Mouse (Mus musculus) intestine, embryonic 14.5 days (tissue): ENCODE results near the gene Rgs6. TPM values are rescaled to one million over a fixed set of nuclear protein-coding genes. Genes with fewer than 3 reads are reported as not detected.

Experiments used
- ATAC-seq: fragments of 200-750 bp; cut with Nextera tagmentation; replicated peaks from 2 replicates; pipeline ENCODE4 v1.8.0; 2017; ENCODE audit warnings: low read depth, moderate number of reproducible peaks, moderate TSS enrichment, moderate library complexity; ENCODE audit not compliant: low FRiP score, low TSS enrichment
- DNase-seq: peaks from one replicate; pipeline ENCODE4 v3.0.0-alpha.2; 2018; ENCODE audit warnings: low spot score
- H3K27ac ChIP-seq: fragments of 300-500 bp; sonication (generic); 2 replicates; pipeline ENCODE4 v1.5.1; 2014; ENCODE audit warnings: low read depth, mild to moderate bottlenecking, control low read depth
- H3K27me3 ChIP-seq: fragments of 300-500 bp; sonication (generic); replicated peaks from 2 replicates; pipeline ENCODE4 v1.6.1; 2014; ENCODE audit warnings: low read length, control low read depth; ENCODE audit not compliant: control insufficient read depth, insufficient read depth
- H3K36me3 ChIP-seq: fragments of 300-500 bp; sonication (generic); 2 replicates; pipeline ENCODE4 v1.6.1; 2014; ENCODE audit warnings: low read length, control low read depth; ENCODE audit not compliant: control insufficient read depth, insufficient read depth
- H3K4me1 ChIP-seq: fragments of 300-500 bp; sonication (generic); replicated peaks from 2 replicates; pipeline ENCODE4 v1.6.1; 2014; ENCODE audit warnings: low read length, control low read depth, mixed read lengths; ENCODE audit not compliant: control insufficient read depth, insufficient read depth
- H3K4me2 ChIP-seq: fragments of 300-500 bp; sonication (generic); 2 replicates; pipeline ENCODE4 v1.6.1; 2014; ENCODE audit warnings: low read length
- H3K4me3 ChIP-seq: fragments of 300-500 bp; sonication (generic); 2 replicates; pipeline ENCODE4 v1.5.1; 2014; ENCODE audit warnings: low read depth, low read length, control low read depth, mixed read lengths
- H3K9ac ChIP-seq: fragments of 300-500 bp; sonication (generic); 2 replicates; pipeline ENCODE4 v1.6.1; 2014; ENCODE audit warnings: mild to moderate bottlenecking, low read length
- H3K9me3 ChIP-seq: fragments of 300-500 bp; sonication (generic); 2 replicates; pipeline ENCODE4 v1.6.1; 2016; ENCODE audit warnings: low read length, control low read depth; ENCODE audit not compliant: control insufficient read depth
- WGBS: fragments of 180-500 bp; shearing (Covaris S2); extraction: QIAGEN DNeasy Blood & Tissue Kit; methylation state at CpG from one replicate; pipeline ENCODE4 v1.1.7; 2014; 5-methylcytosine and 5-hydroxymethylcytosine counted together
- polyA plus RNA-seq: library from polyadenylated mRNA; unstranded; fragments of >200 nt; fragmentation: Nextera tagmentation; extraction: Ambion mirVana; gene quantifications from 2 replicates; pipeline ENCODE4 v1.2.1, GENCODE M21; 2014

Gene Rgs6
- polyA plus RNA-seq, 1 experiment from 2014 or later = 1.9 TPM

DNA sequence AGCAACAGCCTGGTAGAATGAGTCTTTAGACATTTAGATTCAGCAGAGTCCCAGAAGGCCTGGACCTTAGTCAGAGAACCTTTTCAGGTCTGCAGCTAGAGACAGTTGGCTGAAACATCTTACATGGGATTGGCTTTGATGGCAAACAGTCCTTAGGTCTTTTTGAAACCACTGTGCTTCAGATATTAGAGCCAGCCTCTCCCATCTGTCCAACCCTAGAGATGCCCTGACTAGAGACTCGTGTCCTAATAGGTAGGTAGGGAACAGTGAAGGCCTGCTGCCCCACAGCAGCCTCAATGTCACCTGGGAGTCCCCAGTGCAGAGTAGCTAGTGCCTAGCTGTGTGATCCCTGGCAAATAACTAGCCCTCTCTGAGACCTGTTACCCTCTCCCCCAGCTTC, 555.5 kb downstream of the Rgs6 start:
- no peak overlapping the region for H3K4me2 ChIP-seq
- WGBS = 71% methylated on average over 1 of the region's 1 CpGs
- no peak for DNase-seq
- H3K27me3 ChIP-seq = no peaks in the 10 kb centered on the region
- no peak for ATAC-seq
- no peaks in the 10 kb centered on the region for H3K9me3 ChIP-seq
- H3K27ac ChIP-seq = no peak overlapping the region
- no peaks in the 10 kb centered on the region for H3K36me3 ChIP-seq
- no peak overlapping the region for H3K4me3 ChIP-seq
- no peak overlapping the region for H3K9ac ChIP-seq
- H3K4me1 ChIP-seq = no peaks in the 10 kb centered on the region

DNA sequence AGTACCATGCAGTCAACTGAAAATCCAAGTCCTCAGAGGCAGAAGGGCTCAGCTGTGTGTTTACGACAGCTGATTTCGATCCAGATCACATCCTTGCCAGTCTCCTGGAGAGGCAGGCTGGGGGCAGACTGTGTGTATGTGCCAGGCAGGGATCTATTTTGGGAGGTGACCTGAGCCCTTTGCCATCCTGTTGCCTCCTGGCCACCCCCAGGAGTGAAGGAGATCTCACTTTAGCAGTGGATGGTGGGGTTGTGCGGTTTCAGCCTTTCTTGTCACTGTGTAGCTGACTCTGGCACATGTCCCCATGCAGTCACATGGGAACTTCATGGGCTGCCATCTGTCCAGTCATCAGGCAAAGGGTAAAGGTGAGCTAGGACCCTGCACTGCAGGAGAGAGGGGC, 557.0 kb downstream of the Rgs6 start:
- Histone ChIP-seq H3K27ac (no peak overlapping the region), H3K27me3 (no peaks in the 10 kb centered on the region), H3K36me3 (no peaks in the 10 kb centered on the region), H3K4me1 (no peaks in the 10 kb centered on the region), H3K4me3 (no peak overlapping the region), H3K9ac (no peak overlapping the region), H3K9me3 (no peaks in the 10 kb centered on the region), H3K4me2 (no peak overlapping the region)
- no peak for DNase-seq
- 86% methylated on average over 3 of the region's 3 CpGs for WGBS
- ATAC-seq = no peak

DNA sequence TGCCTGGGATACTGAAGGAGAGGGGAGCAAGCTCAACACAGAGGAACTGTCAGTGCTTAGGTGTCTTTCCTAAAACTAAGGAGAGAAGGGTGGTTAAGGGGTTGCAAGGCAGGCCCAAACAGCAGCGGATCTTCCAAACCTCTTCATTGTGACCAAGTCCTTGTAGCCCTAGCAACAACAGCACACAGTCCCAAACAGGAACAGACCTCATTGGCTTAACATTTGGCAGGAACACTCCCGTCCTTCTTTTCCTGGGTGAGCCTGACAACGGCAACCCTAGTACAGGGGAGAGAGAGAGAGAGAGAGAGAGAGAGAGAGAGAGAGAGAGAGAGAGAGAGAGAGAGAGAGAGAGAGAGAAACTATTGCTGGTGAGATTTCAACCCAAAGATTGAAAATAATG, 557.8 kb downstream of the Rgs6 start:
- H3K36me3 ChIP-seq = no peaks in the 10 kb centered on the region
- no peaks in the 10 kb centered on the region for H3K27me3 ChIP-seq
- H3K4me1 ChIP-seq = no peaks in the 10 kb centered on the region
- H3K4me2 ChIP-seq = no peak overlapping the region
- no peak overlapping the region for H3K4me3 ChIP-seq
- H3K9me3 ChIP-seq = no peaks in the 10 kb centered on the region
- H3K27ac ChIP-seq = no peak overlapping the region
- DNase-seq (no peak), ATAC-seq (no peak)
- WGBS = 64% methylated on average over 3 of the region's 3 CpGs
- no peak overlapping the region for H3K9ac ChIP-seq

DNA sequence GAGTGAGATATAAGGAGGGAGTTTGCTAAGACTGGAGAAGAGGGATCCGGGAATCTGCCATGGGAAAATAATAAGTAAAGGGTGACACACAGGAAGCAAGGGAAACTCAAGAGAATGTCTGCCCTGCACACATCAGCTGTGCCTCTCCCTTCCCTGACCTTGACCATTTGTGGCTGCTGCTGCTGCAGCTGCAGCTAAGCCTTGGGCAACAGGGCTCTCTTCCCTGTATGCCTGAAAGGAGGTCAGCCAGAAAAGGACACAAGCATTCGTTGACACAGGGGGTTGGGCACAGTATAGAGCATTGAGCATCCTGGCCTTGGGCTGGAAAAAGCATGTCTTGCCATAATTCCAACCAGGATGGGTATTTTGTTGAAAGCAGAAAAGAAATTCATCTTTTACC, 558.8 kb downstream of the Rgs6 start:
- Histone ChIP-seq H3K9me3 (no peaks in the 10 kb centered on the region), H3K4me2 (no peak overlapping the region), H3K27me3 (no peaks in the 10 kb centered on the region), H3K9ac (no peak overlapping the region), H3K4me1 (no peaks in the 10 kb centered on the region), H3K4me3 (no peak overlapping the region), H3K27ac (no peak overlapping the region), H3K36me3 (no peaks in the 10 kb centered on the region)
- WGBS = 66% methylated on average over 2 of the region's 2 CpGs
- no peak for DNase-seq
- no peak for ATAC-seq

DNA sequence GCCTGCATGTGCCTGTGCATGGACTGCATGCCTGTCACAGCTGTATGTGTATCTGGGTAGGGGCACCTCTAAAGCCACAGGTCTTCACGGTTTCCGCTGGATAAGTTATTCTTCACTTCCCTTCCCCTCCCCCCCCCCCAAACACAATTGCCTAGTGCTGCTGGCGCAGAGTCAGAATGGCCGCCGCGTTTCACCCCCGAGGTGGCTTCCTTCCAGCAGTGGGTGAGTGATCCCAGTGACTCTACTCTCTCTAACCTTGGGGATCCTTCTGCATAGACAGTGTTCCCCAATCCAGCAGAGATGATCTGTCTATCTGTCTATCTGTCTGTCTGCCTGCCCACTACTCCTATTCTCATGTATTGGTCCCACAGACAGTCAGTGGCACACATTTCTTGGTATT, 561.9 kb downstream of the Rgs6 start:
- H3K27ac ChIP-seq = no peak overlapping the region
- H3K9me3 ChIP-seq = no peaks in the 10 kb centered on the region
- ATAC-seq (no peak), DNase-seq (no peak)
- H3K27me3 ChIP-seq = no peaks in the 10 kb centered on the region
- no peaks in the 10 kb centered on the region for H3K4me1 ChIP-seq
- WGBS = 85% methylated on average over 7 of the region's 7 CpGs
- H3K4me3 ChIP-seq = no peak overlapping the region
- H3K9ac ChIP-seq = no peak overlapping the region
- H3K36me3 ChIP-seq = no peaks in the 10 kb centered on the region
- no peak overlapping the region for H3K4me2 ChIP-seq

DNA sequence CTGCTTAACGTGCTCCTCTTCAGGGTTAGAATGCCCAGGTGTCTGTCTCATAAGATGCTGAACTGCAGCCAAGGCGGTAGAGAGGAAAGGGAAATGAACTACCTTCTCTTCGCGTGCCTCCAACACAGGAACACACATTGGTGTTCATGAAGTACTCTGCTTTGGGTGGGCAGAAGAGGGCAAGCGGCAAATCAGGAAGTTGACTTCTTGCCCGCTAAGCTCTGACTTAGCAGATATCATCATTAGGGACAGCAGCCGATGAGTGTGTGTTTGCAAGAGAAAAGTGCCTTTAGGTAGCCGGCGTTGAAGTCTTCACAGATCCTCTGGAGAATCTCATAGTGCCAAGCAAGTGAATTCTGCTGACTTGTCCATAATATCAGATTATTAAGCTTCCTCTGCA, 562.7 kb downstream of the Rgs6 start:
- DNase-seq = no peak
- no peak overlapping the region for H3K4me2 ChIP-seq
- no peaks in the 10 kb centered on the region for H3K9me3 ChIP-seq
- no peaks in the 10 kb centered on the region for H3K4me1 ChIP-seq
- H3K36me3 ChIP-seq = no peaks in the 10 kb centered on the region
- H3K4me3 ChIP-seq = no peak overlapping the region
- 85% methylated on average over 9 of the region's 9 CpGs for WGBS
- H3K27me3 ChIP-seq = no peaks in the 10 kb centered on the region
- ATAC-seq = no peak
- H3K27ac ChIP-seq = no peak overlapping the region
- no peak overlapping the region for H3K9ac ChIP-seq

DNA sequence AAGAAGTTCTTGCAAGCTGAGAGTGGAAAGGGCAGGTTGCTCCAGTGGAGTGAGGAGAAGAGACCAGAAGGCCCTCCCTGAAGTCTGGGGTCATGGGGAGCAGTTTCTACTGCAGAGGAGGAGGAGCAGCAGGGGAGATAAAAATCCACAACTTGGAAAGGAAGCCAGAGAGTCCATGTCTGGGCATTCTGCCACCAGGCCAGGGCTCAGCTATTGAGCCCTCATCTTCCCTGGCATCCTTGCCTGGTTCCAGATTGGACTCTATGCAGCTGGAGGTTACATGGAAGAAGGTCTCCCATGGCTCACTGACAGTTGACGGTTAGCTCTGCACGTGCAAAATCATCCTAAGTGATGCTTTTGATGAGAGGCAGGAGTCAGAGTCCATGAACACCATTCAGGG, 563.4 kb downstream of the Rgs6 start:
- DNase-seq = no peak

DNA sequence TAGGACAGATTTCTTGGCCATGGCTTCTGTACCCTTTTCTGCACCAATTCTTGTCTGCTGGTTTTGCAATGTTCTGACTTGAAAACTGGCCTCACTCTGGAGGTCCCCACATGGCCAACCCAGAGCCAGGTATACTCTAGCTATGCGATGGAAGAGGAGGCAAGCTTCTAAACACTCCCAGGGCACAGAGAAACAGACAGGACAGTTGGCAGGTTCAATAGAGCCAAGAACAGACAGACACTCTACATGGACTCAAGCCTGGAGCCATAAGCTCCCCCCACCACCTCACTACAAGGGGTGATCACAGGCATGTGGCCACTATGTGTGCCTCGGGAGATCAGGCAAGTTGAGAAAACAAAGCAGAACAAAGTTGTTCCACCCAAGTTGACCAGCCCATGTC, 572.1 kb downstream of the Rgs6 start:
- WGBS = 86% methylated on average over 2 of the region's 2 CpGs
- H3K36me3 ChIP-seq = no peaks in the 10 kb centered on the region
- H3K9ac ChIP-seq = no peak overlapping the region

More for the DNA sequence above, 563.4 kb downstream of the Rgs6 start:
- no peaks in the 10 kb centered on the region for H3K27me3 ChIP-seq
- H3K36me3 ChIP-seq = no peaks in the 10 kb centered on the region
- no peak for ATAC-seq
- H3K4me3 ChIP-seq = no peak overlapping the region
- WGBS = 58% methylated on average over 2 of the region's 2 CpGs
- H3K9ac ChIP-seq = no peak overlapping the region
- H3K4me1 ChIP-seq = no peaks in the 10 kb centered on the region
- no peak overlapping the region for H3K27ac ChIP-seq
- no peaks in the 10 kb centered on the region for H3K9me3 ChIP-seq
- H3K4me2 ChIP-seq = no peak overlapping the region

DNA sequence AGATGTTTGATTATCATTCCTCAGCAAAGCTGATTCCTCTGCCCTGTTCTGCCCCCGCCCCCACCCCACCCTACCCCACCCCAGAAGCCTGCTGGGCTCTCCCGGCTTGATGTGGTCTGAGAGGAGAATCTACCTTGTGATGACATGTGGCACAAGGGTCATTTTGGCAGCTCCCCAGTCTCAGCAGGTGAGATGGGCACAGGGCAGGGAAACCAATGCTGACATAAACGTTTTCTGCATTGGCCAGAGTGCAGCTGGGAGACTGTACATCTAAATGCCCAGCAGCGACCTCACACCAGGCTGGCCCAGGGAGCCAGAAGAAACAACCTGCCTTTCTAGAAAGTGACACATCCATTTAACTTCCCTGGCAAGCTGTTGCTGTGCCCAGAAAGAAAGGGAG, 572.6 kb downstream of the Rgs6 start:
- ATAC-seq = no peak

More for the DNA sequence above, 572.1 kb downstream of the Rgs6 start:
- H3K27ac ChIP-seq = no peak overlapping the region
- 0 out of 2 replicates have a peak, but pooled peaks cover 5% of the 10 kb centered on the region for H3K4me1 ChIP-seq
- no peak for DNase-seq
- H3K27me3 ChIP-seq = no peaks in the 10 kb centered on the region
- no peak overlapping the region for H3K4me2 ChIP-seq
- H3K4me3 ChIP-seq = no peak overlapping the region
- no peak for ATAC-seq
- no peaks in the 10 kb centered on the region for H3K9me3 ChIP-seq

More for the DNA sequence above, 572.6 kb downstream of the Rgs6 start:
- Histone ChIP-seq H3K4me1 (0 out of 2 replicates have a peak, but pooled peaks cover 5% of the 10 kb centered on the region), H3K27me3 (no peaks in the 10 kb centered on the region), H3K4me2 (no peak overlapping the region), H3K9ac (no peak overlapping the region), H3K9me3 (no peaks in the 10 kb centered on the region), H3K36me3 (no peaks in the 10 kb centered on the region), H3K4me3 (no peak overlapping the region), H3K27ac (no peak overlapping the region)
- DNase-seq = no peak
- 82% methylated on average over 4 of the region's 4 CpGs for WGBS
